Mouse (Mus musculus) hindlimb bud, embryonic 11.5 days (tissue): ENCODE measurements at regions not wholly inside any gene's neighbourhood (a gene's known extent, or its start where the extent isn't known, plus 50 kb on each side); places are given as distances from the start of the nearest gene placed in this dataset.

ENCODE experiments used
- DNase-seq: peaks from one replicate; pipeline ENCODE4 v3.0.0-alpha.2; 2012; ENCODE audit warnings: low read depth, low spot score; ENCODE audit errors: extremely low spot score

GRCm38 (mm10) chr5:126551676-126552075, 689.9 kb upstream of the Tmem132c start:
- DNase-seq, result no peak

GRCm38 (mm10) chr5:126559011-126559410, 682.6 kb upstream of the Tmem132c start:
- DNase-seq, result no peak

GRCm38 (mm10) chr5:126565817-126566216, 675.8 kb upstream of the Tmem132c start:
- DNase-seq, result no peak

GRCm38 (mm10) chr5:126566226-126566625, 675.4 kb upstream of the Tmem132c start:
- no peak for DNase-seq

- no peak for DNase-seq
Observed at GRCm38 (mm10) chr5:126573766-126574165, 667.8 kb upstream of the Tmem132c start.

- no peak for DNase-seq
Observed at GRCm38 (mm10) chr5:126597786-126598330, 643.8 kb upstream of the Tmem132c start.

GRCm38 (mm10) chr5:126599561-126599960, 642.0 kb upstream of the Tmem132c start:
- no peak for DNase-seq

- no peak for DNase-seq
Observed at GRCm38 (mm10) chr5:126606756-126607155, 634.9 kb upstream of the Tmem132c start.

- DNase-seq, result no peak
Observed at GRCm38 (mm10) chr5:126612571-126612970, 629.0 kb upstream of the Tmem132c start.

GRCm38 (mm10) chr5:126622551-126622950, 619.1 kb upstream of the Tmem132c start:
- DNase-seq, result no peak

GRCm38 (mm10) chr5:126623205-126623604, 618.4 kb upstream of the Tmem132c start:
- DNase-seq, result peak; percentile 30

- DNase-seq, result no peak
Observed at GRCm38 (mm10) chr5:126629826-126630225, 611.8 kb upstream of the Tmem132c start.

- no peak for DNase-seq
Observed at GRCm38 (mm10) chr5:126650415-126650814, 591.2 kb upstream of the Tmem132c start.

- DNase-seq, result peak; percentile 16
Observed at GRCm38 (mm10) chr5:126651367-126651766, 590.2 kb upstream of the Tmem132c start.

GRCm38 (mm10) chr5:126662648-126663047, 579.0 kb upstream of the Tmem132c start:
- no peak for DNase-seq

- DNase-seq, result peak; percentile 24
Observed at GRCm38 (mm10) chr5:126671156-126671555, 570.5 kb upstream of the Tmem132c start.

- DNase-seq, result no peak
Observed at GRCm38 (mm10) chr5:126680262-126680661, 561.3 kb upstream of the Tmem132c start.

GRCm38 (mm10) chr5:126699314-126699713, 542.3 kb upstream of the Tmem132c start:
- DNase-seq, result no peak

GRCm38 (mm10) chr5:126703516-126704282, 537.9 kb upstream of the Tmem132c start:
- no peak for DNase-seq

GRCm38 (mm10) chr5:126705871-126706270, 535.7 kb upstream of the Tmem132c start:
- no peak for DNase-seq

GRCm38 (mm10) chr5:126706701-126707100, 534.9 kb upstream of the Tmem132c start:
- no peak for DNase-seq

- DNase-seq, result no peak
Observed at GRCm38 (mm10) chr5:126714672-126715071, 526.9 kb upstream of the Tmem132c start.

- no peak for DNase-seq
Observed at GRCm38 (mm10) chr5:126718421-126718820, 523.2 kb upstream of the Tmem132c start.
